Mouse (Mus musculus): ENCODE data around the gene Gpatch2.
A peak's percentile ranks its signal among the peaks of the same experiment; 100 is the strongest.

The Gpatch2 gene

GRCm38 (mm10) chr1:187303221-187303620 is 87.9 kb downstream of the Gpatch2 start:
- no peak for DNase-seq (ENCODE audit: low read depth, low spot score)

DNA sequence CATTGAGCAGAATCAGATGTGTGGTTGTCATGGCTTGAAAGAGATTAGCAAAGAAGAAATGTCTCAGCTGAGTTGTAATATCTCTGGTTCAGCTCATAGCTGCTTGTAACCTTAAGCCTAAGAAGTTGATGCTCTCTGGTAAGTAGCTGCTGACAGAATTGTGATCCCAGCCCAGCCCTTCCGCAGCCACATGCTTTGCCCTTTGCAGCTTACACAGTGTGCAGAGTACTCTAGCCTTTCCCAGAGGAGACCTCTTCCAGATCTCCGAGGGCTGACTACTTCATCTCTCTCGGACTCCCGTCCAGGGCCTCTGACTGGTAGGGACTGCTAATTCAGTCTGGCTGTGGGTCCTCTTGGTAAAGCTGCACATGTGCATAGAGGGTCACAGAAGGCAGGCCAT is 92.0 kb downstream of the Gpatch2 start:
- no peak for DNase-seq (ENCODE audit: low read depth, low spot score)

DNA sequence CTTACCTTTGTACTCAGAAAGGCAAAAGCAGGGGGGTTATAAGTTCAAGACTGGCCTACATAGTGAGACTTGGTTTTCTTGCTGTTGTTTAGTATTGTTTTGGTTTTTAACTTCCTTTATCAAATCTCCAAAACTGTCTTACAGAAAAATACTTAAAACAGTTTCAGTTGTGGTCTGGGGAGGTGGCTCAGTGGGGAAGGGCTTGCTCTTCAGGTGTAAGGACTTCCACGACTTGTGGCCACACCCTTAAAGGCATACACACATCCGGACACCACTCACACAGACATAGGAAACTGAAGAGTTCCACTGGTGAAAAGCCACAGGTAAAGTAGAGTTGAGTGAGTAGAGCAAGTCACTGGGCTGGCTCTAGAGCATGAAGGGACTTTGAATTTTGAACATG is 93.2 kb downstream of the Gpatch2 start:
- peak; percentile 65 for DNase-seq (ENCODE audit: low read depth, low spot score)

GRCm38 (mm10) chr1:187311122-187311521 is 95.8 kb downstream of the Gpatch2 start:
- no peak for DNase-seq (ENCODE audit: low read depth, low spot score)

DNA sequence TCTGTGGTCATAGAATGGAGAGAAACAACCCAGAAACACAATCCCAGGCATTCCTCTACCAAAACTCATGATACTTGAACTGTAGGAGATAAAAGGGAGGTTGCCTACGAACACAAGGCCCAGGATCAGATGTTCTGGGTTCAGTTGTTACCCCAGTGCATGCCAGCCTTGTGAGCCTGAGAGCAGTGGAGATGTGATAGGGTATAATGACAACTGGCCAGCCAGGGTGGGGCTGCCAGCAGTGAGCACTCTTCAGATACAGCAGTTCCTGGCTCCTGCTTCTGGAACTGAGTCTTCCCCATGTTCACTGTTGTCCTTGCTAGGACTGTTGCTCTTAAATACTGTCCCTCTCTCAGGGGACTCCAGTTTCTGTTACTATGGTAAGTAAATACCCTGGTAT is 98.0 kb downstream of the Gpatch2 start:
- no peak for DNase-seq (ENCODE audit: low read depth, low spot score)

GRCm38 (mm10) chr1:187313763-187314162 is 98.5 kb downstream of the Gpatch2 start:
- no peak for DNase-seq (ENCODE audit: low read depth, low spot score)

DNA sequence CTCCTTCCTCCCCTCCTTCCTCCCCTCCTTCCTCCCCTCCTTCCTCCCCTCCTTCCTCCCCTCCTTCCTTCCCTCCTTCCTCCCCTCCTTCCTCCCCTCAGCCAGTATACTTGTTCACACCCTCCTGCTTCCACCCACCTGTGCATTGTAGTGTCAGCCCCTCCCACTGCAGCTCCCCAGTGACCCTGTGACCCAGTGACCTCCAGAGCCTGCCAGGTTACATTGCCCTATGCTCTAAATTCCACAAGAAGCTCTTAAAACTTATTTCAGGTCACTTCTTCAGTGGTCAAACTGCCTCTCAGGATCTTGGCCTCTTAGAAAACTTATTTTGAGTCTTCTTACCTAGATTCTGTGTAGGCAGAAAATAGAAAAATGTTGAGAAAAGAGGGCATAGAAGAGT is 99.2 kb downstream of the Gpatch2 start:
- no peak for DNase-seq (ENCODE audit: low read depth, low spot score)

DNA sequence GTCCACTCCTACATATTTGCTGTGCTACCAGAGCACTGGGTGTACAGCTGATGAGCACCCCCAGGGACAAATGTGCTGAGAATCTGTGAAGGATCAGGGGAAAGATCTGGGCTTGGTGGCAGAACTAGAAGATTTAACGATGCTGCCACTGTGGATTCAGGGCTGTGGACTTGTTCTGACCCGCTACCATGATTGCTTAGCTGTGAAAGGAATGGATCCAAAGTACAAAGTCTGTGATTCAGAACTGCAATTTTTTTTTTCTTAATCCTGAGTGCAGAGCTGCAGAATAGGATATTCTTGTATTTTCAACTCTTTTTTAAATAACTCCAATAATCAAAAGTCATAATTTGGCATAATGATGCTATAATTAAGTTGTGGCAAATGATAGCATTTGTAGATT is 100.5 kb downstream of the Gpatch2 start:
- DNase-seq (ENCODE audit: low read depth, low spot score) = no peak

DNA sequence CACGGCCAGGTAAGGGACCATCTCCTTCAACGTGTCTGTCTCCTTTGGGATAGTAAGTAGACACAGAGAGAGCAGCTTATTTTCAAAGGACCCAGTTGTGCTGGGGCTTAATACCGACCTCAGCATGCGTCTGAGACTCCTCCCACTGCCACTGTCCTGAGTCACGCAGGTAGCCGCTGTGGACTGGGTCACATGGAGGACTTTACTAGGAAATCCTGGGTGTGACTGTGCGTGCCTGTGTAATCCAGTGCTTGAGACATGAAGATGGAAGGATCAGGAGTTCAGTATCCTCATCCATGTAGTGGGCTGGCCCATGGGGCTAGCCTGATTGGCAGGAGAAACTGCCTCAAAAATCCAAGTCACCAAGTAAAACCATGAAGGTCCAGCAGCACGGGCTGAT is 101.2 kb downstream of the Gpatch2 start:
- no peak for DNase-seq (ENCODE audit: low read depth, low spot score)

- DNase-seq (ENCODE audit: low read depth, low spot score) = no peak
Observed at GRCm38 (mm10) chr1:187321814-187322213, 106.5 kb downstream of the Gpatch2 start.

DNA sequence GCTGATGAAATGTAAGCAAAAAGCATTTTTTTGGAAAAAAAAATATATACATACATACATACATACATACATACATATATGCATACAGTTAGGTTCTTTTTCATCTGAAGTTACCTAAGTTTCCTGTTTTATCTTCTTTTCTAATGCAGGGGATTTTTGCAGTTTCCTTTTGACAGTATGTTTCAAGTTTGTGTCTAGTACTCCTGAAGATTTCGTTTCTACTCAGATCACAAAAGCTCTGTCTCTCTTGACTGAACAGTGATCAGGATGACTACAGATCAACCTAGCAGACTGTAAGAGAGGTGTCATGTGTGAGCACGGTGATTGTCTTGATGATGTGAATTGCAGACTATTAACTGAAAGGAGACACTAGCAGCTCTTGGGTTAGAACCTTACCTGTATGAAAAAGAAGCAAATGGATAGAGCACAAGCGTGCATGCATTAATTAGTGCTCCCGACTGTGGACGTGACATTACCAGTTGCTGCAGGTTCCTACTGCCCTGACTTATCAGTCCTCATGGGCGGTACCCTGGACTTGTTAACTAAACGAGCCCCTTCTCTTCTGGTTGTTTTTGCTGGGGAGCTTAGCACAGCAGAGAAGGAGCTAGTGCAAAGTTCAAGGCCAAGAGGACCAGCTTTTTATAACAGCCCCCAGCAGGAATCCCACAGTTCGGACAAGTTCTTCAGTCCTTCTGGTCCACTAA is 107.3 kb downstream of the Gpatch2 start:
- peak; percentile 19 for DNase-seq (ENCODE audit: low read depth, low spot score)

DNA sequence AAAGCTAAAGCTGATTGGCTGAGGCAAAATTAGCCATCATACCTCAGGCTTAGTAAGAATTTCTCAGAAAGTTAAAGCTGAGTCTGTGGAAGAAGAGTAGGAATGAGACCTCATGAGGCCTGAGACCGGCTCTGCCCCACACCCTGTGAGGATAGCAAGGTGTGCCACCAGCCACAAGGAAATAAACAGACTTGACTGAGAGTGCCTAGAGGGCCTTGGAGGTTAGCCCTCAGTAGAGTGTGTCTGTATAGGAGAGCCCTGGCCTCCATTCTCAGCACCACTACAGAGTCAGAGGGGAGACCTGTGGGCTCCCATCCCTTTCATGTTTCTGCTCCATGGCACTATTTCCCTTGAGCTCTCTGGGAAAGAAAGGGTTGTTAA is 107.9 kb downstream of the Gpatch2 start:
- no peak for DNase-seq (ENCODE audit: low read depth, low spot score)

- no peak for DNase-seq (ENCODE audit: low read depth, low spot score)
Observed at GRCm38 (mm10) chr1:187342551-187342950, 127.2 kb downstream of the Gpatch2 start.

DNA sequence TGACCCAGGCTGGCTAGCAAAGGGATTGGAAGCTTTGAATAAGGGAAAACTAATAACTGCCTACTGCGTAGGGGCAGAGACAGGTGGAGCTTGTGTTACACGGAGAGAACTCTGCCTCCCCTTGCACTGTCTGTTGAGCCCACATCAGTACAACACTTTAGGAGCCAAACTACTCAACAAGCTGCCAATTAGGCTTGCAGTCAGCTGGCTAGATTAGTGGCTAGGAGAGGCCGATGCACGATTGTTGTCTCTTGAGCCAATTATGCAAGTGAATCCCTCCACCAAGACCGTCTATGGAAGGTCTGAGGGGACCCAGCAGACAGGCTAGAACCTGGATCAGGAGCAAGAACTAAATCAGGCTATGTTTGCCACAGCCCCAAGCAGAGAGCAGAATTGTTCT is 129.8 kb downstream of the Gpatch2 start:
- DNase-seq (ENCODE audit: low read depth, low spot score) = no peak

- DNase-seq (ENCODE audit: low read depth, low spot score) = no peak
Observed at GRCm38 (mm10) chr1:187346923-187347322, 131.6 kb downstream of the Gpatch2 start.

DNA sequence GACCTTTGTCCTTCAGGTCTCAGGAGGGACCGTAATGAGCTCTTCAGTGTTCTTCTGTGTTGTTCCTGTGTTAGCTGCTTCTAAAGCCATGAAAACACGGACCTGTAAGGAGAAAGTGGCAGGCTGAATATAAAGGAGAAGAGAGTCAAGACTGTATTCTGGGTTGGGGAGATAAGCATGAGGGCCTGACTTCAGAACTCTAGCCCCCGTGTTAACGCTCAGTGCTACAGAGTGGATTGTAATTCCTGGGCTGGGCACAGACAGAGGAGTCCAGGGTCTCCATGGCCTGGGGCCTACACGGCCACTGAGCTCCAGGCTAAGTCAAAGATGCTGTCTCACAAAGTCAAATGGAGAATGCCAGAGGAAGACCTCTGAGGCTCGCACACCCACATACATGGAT is 132.3 kb downstream of the Gpatch2 start:
- DNase-seq (ENCODE audit: low read depth, low spot score) = no peak

- peak; percentile 51 for DNase-seq (ENCODE audit: low read depth, low spot score)
Observed at GRCm38 (mm10) chr1:187348053-187348820, 132.9 kb downstream of the Gpatch2 start.

- DNase-seq (ENCODE audit: low read depth, low spot score) = no peak
Observed at GRCm38 (mm10) chr1:187348859-187349258, 133.6 kb downstream of the Gpatch2 start.

DNA sequence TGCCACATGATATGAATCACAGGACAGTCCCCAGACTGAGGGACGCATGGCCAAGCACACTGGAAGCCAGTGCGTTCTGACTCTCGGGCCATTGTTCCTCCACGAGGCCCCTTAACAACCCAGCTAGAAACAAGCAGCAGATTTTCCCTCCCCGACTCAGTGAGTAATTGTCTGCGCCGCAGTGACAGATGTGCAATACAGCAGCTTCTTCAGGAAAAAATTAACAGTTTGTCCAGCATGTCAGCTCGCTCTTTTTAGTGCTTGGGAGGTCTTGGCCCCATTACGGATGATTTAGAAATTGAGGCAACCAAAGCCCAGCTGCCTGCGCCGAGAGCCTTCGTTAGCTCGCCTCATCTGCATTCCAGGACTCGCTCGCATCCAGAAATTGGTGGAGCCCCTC is 140.9 kb downstream of the Gpatch2 start:
- no peak for DNase-seq (ENCODE audit: low read depth, low spot score)

DNA sequence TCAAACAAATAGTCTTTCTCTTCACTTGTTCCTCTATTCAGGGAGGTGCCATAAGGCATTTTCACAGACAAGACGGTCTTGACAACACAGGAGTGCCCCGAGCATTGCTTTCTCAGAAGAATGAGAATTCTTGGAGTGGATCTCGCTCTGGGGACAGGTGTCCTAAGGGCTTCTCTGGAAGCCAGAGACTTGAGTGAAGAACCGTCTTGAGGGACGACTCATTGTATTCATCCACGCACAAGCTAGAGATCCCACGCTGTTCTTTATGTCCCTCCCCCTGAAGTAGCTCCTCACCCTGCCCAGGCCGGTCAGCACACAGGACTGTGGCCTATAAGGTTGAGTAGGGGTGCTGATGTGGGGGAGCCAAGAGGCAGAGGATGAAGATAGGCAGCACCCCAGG is 141.6 kb downstream of the Gpatch2 start:
- DNase-seq (ENCODE audit: low read depth, low spot score) = no peak

DNA sequence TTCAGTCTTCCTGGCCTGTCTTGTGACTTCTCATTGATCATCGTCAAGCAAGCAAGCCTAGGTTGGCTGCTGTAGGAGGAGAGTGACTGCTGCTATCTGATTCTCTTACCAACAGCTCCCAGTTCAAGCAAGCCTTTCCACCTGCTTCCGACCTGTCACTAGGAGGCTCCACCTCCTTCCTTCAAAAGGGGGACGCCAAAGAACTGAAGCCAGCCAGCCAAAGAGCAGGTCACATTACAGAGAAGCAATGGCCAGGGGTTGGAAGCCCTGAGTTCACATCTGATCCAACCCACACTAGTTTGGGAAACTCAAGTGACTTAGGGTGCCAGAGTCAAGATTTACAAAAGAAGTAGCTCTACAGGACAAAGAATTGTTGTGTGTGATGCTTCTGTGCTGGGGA is 144.9 kb downstream of the Gpatch2 start:
- no peak for DNase-seq (ENCODE audit: low read depth, low spot score)

DNA sequence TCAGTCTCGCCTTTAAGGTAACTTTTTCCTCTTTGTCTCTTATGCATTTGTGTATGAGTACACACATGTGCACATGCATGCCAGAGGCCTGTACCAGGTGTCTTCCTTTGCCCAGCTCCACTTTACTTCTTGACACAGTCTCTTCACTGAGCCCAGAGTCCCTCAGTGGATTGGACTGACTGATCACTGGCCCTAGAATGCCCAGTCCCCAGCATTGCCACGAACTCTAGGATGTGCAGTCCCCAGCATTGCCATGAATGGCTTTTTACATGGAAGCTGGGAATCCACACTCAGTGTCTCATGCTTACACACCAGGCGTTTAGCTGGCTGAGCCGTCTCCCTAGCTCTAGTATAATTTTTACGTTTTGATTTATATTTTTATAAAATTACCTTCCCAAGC is 147.2 kb downstream of the Gpatch2 start:
- DNase-seq (ENCODE audit: low read depth, low spot score) = no peak

DNA sequence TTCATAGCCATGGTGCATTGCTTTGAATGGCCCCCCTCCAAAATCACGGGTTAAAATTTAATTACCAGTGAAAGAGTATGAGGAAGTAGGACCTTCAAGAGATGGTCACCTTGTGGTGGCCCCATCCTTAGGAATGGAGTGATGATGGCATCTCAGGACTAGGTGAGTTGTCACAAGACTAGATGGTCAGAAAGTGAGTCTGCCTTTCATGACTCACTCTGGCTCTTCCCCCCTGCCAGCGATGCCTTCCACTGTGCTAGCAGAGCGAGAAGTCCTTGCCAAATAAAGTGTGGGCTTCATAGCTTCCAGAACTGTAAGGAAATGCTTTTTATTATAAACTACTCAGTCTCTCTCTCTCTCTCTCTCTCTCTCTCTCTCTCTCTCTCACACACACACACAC is 150.1 kb downstream of the Gpatch2 start:
- DNase-seq (ENCODE audit: low read depth, low spot score) = no peak

Data from CD4-positive helper T cell, adult 2 months (primary cell).